Mouse (Mus musculus) heart, embryonic 10.5 days (tissue): Measurements from ENCODE around the gene Gpr146. TPM values are rescaled to one million over a fixed set of nuclear protein-coding genes. Genes with fewer than 3 reads are reported as not detected.

ENCODE experiments used
- DNase-seq: peaks from one replicate; pipeline ENCODE4 v3.0.0-alpha.2; 2017; ENCODE audit warnings: low spot score
- H3K27ac ChIP-seq: fragments of 300-500 bp; sonication (generic); 2 replicates; pipeline ENCODE4 v1.5.1; 2016; ENCODE audit warnings: mild to moderate bottlenecking
- H3K27me3 ChIP-seq: fragments of 300-500 bp; sonication (generic); 2 replicates; pipeline ENCODE4 v1.6.1; 2016; ENCODE audit warnings: mild to moderate bottlenecking; ENCODE audit not compliant: poor library complexity, insufficient read depth, severe bottlenecking
- H3K36me3 ChIP-seq: fragments of 300-500 bp; sonication (generic); 2 replicates; pipeline ENCODE4 v1.6.1; 2016; ENCODE audit warnings: mild to moderate bottlenecking, moderate library complexity
- H3K4me1 ChIP-seq: fragments of 300-500 bp; sonication (generic); 2 replicates; pipeline ENCODE4 v1.6.1; 2016; ENCODE audit warnings: mild to moderate bottlenecking
- H3K4me3 ChIP-seq: fragments of 300-500 bp; sonication (generic); 2 replicates; pipeline ENCODE4 v1.5.1; 2016; ENCODE audit warnings: mild to moderate bottlenecking, moderate library complexity
- H3K9me3 ChIP-seq: fragments of 300-500 bp; sonication (generic); 2 replicates; pipeline ENCODE4 v1.6.1; 2016; ENCODE audit warnings: mild to moderate bottlenecking, moderate library complexity
- WGBS: fragments of 180-500 bp; shearing (Covaris S2); methylation state at CpG from one replicate; pipeline ENCODE4 v1.1.7; 2016; 5-methylcytosine and 5-hydroxymethylcytosine counted together
- polyA plus RNA-seq: library from polyadenylated mRNA; unstranded; fragments of >200 nt; fragmentation: Nextera tagmentation; extraction: Ambion mirVana; gene quantifications from 2 replicates; pipeline ENCODE4 v1.2.1, GENCODE M21; 2016

Gene Gpr146
- polyA plus RNA-seq, 1 experiment from 2014 or later = 5.6 TPM

DNA sequence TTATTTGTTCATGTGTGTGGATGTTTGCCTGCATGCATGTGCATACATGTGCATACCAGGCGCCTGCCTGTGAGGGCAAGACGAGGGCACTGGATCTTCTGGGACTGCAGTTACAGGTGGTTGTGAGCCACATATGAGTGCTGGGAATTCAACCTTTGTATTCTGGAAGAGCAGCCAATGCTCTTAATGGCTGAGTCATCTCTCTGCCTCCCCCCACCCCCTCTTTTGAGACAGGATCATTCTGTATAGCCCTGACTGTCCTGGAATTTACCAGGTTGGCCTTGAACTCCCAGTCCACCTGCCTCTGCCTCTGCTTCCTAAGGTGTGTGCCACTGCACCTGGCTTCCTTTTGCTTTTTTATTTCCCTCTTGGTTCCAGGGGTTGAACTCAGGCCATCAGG lies 2.7 kb upstream of the Gpr146 start:
- peaks cover 94% of the 10 kb centered on the region for H3K4me1 ChIP-seq
- H3K9me3 ChIP-seq = no peaks in the 10 kb centered on the region
- DNase-seq = no peak
- H3K36me3 ChIP-seq = no peaks in the 10 kb centered on the region
- no peak overlapping the region for H3K4me3 ChIP-seq
- 86% methylated on average over 2 of the region's 2 CpGs for WGBS
- 0 out of 2 replicates have a peak, but pooled peaks cover 4% of the 10 kb centered on the region for H3K27me3 ChIP-seq
- H3K27ac ChIP-seq = no peak overlapping the region

DNA sequence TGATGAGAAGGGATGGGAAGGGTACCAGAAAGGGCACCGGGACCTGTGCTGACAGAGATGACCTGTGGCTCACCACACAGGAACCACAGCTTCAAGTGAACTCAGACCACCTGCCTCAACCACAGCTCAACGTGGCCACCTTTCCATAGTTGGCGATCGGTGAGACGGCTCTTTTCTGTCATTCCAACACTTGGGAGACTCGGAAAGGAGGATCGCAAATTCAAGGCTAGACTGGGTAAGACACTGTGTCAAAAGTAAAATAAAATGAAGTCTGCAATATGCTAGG lies 717 bp downstream of the Gpr146 start:
- peaks cover 94% of the 10 kb centered on the region for H3K4me1 ChIP-seq
- DNase-seq = no peak
- WGBS = 84% methylated on average over 7 of the region's 7 CpGs
- no peaks in the 10 kb centered on the region for H3K27me3 ChIP-seq
- peak overlapping the region; percentile 82; the same call in 1 of the 2 replicates for H3K4me3 ChIP-seq
- H3K27ac ChIP-seq = peak overlapping the region; percentile 91
- no peaks in the 10 kb centered on the region for H3K36me3 ChIP-seq
- H3K9me3 ChIP-seq = no peaks in the 10 kb centered on the region

DNA sequence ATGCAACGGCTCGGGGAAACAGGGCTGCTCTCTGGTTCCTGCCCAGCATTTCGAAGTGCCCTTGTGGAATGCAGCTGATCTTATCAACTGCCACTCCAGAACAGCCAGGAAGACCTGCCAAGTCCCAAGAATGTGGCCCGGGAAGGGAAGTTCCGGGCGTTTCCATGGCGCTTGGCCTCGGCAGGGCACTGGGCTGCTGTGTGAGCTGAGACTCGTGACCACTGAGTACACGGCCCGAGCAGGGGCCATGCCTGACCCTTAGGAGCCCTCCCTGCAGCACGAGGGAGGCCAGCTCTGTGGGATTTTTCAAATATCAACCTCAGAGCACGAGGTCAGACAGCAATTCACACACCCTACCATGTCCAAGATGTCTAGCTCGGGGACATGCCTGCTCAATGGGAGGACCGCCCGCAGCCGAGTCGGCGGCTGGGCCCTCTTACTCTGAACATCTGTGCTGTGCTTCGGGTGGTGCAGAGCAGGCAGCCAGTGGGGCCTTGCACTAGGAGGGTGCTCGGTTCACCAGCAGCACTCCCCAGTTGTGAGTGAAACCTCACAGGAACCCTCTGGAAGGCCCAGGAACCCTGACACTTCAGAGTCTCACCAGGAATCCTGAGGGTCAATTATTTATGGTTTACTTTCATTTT lies 1.6 kb downstream of the Gpr146 start:
- WGBS = 20% methylated on average over 21 of the region's 21 CpGs
- H3K9me3 ChIP-seq = no peaks in the 10 kb centered on the region
- no peaks in the 10 kb centered on the region for H3K27me3 ChIP-seq
- H3K4me3 ChIP-seq = peak overlapping the region; percentile 82
- H3K27ac ChIP-seq = peak overlapping the region; percentile 91
- H3K4me1 ChIP-seq = peaks cover 98% of the 10 kb centered on the region
- no peaks in the 10 kb centered on the region for H3K36me3 ChIP-seq
- no peak for DNase-seq

DNA sequence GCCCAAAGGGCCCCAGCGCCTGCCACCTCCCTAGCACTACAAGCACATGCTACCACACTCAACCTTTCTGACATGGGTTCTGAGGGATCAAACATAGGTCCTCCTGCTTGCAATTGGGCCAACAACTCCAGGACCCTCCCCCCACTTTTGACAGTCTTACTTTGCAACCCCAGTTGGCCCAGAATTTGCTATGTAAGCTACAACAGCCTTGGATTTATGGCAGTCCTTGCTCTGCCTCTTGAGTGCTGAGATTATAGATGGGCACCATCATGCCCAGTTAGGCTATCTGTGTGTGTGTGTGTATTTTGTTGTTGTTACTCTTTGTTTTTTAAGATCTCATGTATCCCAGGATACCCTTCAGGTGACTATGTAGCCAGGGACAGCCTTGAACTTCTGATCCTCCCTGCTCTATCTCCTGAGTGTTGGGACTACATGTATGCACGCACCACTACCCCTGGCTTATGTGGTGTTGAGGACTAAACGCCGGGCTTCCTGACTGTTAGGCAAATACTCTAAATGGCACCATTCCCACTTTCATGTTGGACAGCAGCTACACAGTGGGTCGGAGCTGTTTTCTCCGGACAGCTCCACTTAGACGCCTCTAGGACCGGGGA lies 2.4 kb downstream of the Gpr146 start:
- Histone ChIP-seq H3K4me1 (peaks cover 99% of the 10 kb centered on the region), H3K27me3 (no peaks in the 10 kb centered on the region), H3K27ac (peak overlapping the region; percentile 91), H3K4me3 (peak overlapping the region; percentile 82), H3K9me3 (no peaks in the 10 kb centered on the region), H3K36me3 (no peaks in the 10 kb centered on the region)
- WGBS = 25% methylated on average over 8 of the region's 8 CpGs
- no peak for DNase-seq

DNA sequence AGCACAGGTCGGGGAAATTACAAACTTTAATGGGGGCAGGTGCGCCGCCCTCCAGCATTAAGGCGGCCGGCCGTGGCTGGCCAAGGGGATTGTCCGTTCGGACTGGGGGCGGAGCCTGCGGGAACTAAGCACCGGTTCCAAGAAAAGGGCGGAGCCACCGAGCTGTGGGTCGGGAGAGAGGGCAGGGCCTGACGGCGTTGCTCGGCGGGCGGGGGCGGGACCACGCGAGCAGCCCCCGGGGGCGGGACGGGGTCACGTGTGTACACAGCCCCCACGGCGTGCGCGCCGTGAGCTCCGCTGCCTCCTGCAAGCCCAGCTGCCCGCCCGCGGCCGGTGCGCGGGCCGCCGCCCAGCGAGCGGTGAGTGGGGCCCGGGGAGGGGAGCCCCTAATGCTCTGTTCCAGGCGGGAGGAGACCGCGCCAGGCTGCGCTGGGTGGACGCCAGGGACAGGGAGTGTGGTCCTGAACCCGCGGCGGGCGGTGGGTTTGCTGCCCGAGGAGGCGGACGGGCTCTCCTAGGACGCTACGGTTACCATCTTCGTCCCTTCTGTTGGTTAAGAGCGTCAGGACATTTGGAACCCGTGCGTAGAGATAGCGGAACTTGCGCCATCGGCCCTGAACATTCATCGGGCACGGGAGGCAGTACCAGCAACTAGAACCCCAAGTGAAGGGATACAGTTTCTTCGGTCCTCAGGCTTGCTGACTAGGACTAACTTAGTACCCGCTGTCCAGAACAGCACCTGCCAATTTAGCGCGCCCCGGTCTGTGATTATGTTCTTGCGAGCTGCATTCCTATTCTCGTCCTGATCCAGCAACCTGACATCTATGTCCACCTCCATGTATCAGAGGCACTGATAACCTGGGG lies 3.1 kb downstream of the Gpr146 start:
- H3K27ac ChIP-seq = peak overlapping the region; percentile 91
- peaks cover 100% of the 10 kb centered on the region for H3K4me1 ChIP-seq
- DNase-seq = peak; percentile 97
- no peaks in the 10 kb centered on the region for H3K9me3 ChIP-seq
- H3K4me3 ChIP-seq = peak overlapping the region; percentile 82
- H3K36me3 ChIP-seq = no peaks in the 10 kb centered on the region; the same call in 1 of the 2 replicates
- WGBS = 2% methylated on average over 73 of the region's 73 CpGs
- H3K27me3 ChIP-seq = no peaks in the 10 kb centered on the region

DNA sequence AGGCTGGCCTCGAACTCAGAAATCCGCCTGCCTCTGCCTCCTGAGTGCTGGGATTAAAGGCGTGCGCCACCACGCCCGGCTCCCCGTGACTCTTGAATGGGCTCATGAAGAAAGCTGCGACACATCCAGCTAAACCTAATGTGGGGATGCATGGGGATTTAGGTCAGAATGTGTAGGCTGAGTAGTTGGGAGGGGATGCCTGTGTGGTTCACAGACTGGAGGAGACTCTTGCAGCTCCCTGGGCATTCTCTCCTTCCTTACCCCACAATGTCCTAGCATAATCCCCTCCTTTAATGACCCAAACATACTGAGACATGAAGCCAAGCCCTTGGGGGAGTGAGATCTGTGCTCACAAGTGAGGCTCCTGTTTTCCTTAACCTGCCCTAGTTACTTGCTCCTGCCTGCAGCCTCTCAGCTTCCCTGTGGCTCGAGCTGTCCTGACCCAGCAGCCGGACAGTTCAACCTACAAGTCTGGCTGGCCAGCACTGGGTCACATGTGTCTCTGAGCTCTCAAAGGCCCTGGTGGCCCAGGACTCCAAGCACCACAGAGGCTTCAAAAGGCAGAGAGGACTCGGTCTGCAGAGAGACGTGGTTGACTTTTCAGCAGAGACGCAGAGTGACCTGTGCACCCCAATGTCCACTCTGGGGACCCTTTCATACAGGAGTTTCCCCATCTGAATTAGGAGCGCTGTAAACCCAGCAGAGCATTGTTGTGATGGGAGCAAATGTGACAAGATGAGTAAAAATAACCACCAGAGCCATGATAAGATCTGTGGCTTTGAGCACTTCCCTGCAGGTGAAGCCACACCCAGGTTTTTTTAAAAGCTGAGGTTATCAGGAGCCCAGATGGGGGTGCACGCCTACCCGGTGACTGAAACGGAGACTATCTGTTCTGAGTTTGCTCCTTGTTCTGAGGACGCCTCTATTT lies 4.4 kb downstream of the Gpr146 start:
- H3K4me1 ChIP-seq = peaks cover 97% of the 10 kb centered on the region
- 56% methylated on average over 18 of the region's 18 CpGs for WGBS
- DNase-seq = no peak
- H3K4me3 ChIP-seq = peak overlapping the region; percentile 82
- H3K27ac ChIP-seq = peak overlapping the region; percentile 85
- H3K9me3 ChIP-seq = no peaks in the 10 kb centered on the region
- H3K27me3 ChIP-seq = no peaks in the 10 kb centered on the region
- peaks cover 4% of the 10 kb centered on the region; the same call in 1 of the 2 replicates for H3K36me3 ChIP-seq

DNA sequence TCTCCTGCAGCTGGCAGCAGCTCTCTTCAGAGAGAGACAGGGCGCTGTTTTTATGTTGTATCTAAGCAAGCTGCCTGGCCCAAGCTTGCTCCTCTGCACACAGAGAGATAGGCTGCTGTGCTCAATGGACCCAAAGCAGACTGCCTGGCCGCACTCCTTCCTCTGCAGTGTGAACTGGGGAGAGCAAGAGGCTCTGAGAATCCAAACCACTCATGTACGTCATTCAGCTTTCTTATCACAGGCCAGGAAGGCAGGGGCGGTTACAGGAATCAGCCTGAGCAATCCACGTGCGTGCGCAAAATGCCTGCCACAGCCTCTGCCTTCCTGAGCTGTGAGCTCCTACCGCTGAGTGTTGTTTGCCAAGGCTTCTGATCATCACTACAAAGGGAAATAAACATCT lies 5.3 kb downstream of the Gpr146 start:
- H3K36me3 ChIP-seq = peaks cover 4% of the 10 kb centered on the region; the same call in 1 of the 2 replicates
- H3K27me3 ChIP-seq = no peaks in the 10 kb centered on the region
- peak; percentile 96 for DNase-seq
- peak overlapping the region; percentile 85 for H3K27ac ChIP-seq
- H3K4me1 ChIP-seq = peaks cover 96% of the 10 kb centered on the region
- 19% methylated on average over 8 of the region's 8 CpGs for WGBS
- no peaks in the 10 kb centered on the region for H3K9me3 ChIP-seq
- peak overlapping the region; percentile 82 for H3K4me3 ChIP-seq

DNA sequence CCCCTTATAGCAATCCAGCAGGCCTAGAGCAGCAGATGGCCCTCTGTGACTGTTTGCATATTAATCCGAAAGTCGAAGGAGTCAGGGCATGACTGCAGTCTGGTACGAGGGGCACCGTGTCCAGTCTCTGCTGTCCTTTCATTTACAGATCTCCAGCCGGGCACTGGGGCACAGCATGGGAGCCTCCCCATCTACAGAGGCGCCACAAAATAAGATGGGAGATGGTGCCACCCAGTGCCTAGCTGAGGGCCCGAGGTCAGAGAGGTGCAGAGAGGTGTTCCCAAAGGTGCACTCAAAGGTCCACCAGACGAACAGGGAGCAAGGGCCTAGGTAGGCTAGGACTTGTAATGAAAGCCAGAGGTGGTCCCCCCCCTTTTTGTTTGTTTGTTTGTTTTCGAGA lies 5.7 kb downstream of the Gpr146 start:
- H3K4me1 ChIP-seq = peaks cover 96% of the 10 kb centered on the region
- H3K4me3 ChIP-seq = peak overlapping the region; percentile 82; the same call in 1 of the 2 replicates
- no peaks in the 10 kb centered on the region for H3K27me3 ChIP-seq
- H3K9me3 ChIP-seq = no peaks in the 10 kb centered on the region
- no peak for DNase-seq
- peak overlapping the region; percentile 85 for H3K27ac ChIP-seq
- H3K36me3 ChIP-seq = peaks cover 4% of the 10 kb centered on the region; the same call in 1 of the 2 replicates
- WGBS = 76% methylated on average over 9 of the region's 9 CpGs

DNA sequence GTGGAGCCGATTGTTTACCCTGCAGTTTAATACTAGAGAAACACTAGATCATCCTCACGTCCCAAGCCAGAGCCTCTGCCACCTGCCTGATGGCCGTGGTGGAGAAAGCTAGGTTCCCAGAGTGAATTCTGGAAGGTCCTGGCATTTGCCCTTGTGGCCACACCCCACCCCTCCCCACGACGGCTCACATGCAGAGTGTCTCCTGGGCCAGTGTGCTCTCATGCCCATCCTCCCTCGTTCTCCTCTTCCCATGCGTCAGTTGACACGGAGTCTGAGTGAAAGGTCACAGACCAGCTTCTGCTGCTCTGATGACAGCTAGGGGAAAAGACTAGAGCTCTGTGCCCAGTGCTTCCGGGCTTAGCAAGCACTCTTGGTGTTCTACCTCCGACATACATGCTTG lies 7.0 kb downstream of the Gpr146 start:
- peak overlapping the region; percentile 85 for H3K27ac ChIP-seq
- WGBS = 29% methylated on average over 10 of the region's 10 CpGs
- no peaks in the 10 kb centered on the region for H3K27me3 ChIP-seq
- no peak for DNase-seq
- peaks cover 4% of the 10 kb centered on the region; the same call in 1 of the 2 replicates for H3K36me3 ChIP-seq
- H3K9me3 ChIP-seq = no peaks in the 10 kb centered on the region
- H3K4me1 ChIP-seq = peaks cover 96% of the 10 kb centered on the region
- peak overlapping the region; percentile 22; the same call in 1 of the 2 replicates for H3K4me3 ChIP-seq

DNA sequence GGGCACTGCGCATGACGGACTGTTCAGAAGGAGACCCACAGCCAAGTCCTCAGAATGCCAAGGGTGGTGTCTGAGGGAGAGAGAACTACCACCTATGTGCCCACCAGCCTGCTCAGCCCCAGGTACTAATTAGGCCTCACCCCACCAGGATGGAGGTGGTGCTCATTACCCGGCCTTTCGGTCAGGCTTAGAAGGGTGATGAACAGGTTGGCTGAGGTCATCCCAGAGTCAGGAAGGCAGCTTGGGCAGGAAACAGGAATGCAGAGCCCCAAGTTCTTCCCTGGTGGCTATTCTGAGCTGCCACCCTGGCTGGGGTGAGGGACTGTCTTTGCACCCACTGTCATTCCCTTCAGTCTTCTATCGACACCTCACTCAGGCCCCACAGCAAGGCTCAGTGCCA lies 8.6 kb downstream of the Gpr146 start:
- 92% methylated on average over 5 of the region's 5 CpGs for WGBS
- H3K27ac ChIP-seq = peak overlapping the region; percentile 85; the same call in 1 of the 2 replicates
- no peak overlapping the region for H3K4me3 ChIP-seq
- peaks cover 93% of the 10 kb centered on the region for H3K4me1 ChIP-seq
- H3K36me3 ChIP-seq = peaks cover 4% of the 10 kb centered on the region; the same call in 1 of the 2 replicates
- DNase-seq = no peak
- no peaks in the 10 kb centered on the region for H3K9me3 ChIP-seq
- no peaks in the 10 kb centered on the region for H3K27me3 ChIP-seq

DNA sequence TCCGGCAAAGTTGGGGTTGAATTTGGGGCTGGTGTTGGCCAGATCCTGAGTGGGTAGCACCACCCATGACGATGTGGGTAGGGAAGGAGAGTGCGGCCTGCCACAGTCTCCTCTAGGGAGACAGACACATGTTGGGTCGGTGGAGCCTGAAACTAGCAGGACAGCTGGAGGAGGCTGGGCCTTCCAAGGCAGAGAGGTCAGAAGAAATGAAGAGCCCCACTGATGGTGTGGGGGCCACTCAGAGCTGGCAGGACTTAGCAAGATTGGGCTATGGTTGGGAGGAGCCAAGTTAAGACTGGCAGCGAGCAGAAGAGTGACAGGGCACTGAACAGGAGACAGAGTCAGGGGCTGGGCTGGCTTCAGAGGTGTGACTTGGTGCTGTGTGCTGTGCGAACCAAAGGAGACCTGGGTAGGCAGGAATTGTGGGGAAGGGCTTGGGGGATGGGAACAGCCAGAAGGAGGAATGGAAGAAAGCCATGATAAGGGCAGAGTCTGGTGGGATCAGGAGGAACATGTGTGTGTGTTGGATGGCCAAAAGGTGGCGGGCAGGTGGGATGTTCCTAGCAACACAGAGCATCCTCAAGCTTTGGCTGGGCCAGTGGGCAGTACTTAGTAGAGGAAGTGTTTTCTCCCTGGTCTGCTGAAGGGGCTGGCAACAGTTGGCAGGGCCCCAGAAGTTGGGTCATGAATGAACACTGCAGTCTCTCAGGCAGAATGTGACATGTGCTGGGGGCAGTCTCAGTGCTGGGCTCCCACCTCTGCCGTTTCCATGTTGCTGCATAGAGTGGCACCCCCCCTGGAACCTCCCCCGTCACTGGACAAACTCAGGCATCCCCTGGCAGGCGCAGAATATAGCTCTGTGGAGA lies 10.1 kb downstream of the Gpr146 start:
- Histone ChIP-seq H3K9me3 (no peaks in the 10 kb centered on the region), H3K4me1 (peaks cover 82% of the 10 kb centered on the region), H3K36me3 (peaks cover 8% of the 10 kb centered on the region), H3K4me3 (no peak overlapping the region), H3K27ac (peak overlapping the region; percentile 78), H3K27me3 (0 out of 2 replicates have a peak, but pooled peaks cover 3% of the 10 kb centered on the region)
- no peak for DNase-seq
- WGBS = 77% methylated on average over 10 of the region's 10 CpGs
